Mouse (Mus musculus): ENCODE results near the gene Eif3i.

DNA sequence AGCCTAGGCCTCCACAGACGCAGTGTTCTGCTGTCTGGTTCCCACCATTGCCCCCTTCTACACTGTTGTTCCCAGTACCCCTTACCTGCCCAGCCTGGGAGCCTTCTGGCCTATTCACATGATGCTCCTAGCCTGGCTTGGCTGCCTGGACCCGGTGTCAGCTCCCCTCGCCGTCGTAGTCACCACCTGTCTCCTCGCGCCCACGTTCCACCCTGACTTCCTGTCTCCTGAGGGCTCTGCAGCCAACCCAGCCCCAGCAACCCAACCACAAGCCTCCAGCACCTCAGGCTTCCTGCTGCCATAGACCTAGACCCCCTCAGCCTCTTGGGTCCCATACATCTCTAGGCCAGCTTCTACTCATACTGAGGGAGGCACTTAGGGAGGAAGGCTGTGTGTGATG, 27.0 kb downstream of the Eif3i start, which contains the start of gene Lck:
- TF ChIP-seq CTCF (IDR thresholded peaks at IDR 0.05; ENCODE audit: control insufficient read depth, insufficient read depth, insufficient replicate concordance, low read depth, low read length) = no peak
- no peak for TF ChIP-seq POLR2A (IDR thresholded peaks at IDR 0.05; ENCODE audit: control insufficient read depth, low read depth, low read length)

Data from testis, adult 2 months (tissue).